Mouse (Mus musculus) liver, postnatal 0 days (tissue): ENCODE results near the gene Rngtt.

Experiments
- CTCF ChIP-seq: sonication (generic); IDR thresholded peaks from 2 replicates; pipeline ENCODE4 v1.5.1; 2016; ENCODE audit warnings: antibody characterized with exemption, low read depth
- EP300 ChIP-seq: IDR thresholded peaks from 2 replicates; pipeline ENCODE4 v1.6.1; 2016; ENCODE audit warnings: antibody characterized with exemption, low read depth, mild to moderate bottlenecking

DNA sequence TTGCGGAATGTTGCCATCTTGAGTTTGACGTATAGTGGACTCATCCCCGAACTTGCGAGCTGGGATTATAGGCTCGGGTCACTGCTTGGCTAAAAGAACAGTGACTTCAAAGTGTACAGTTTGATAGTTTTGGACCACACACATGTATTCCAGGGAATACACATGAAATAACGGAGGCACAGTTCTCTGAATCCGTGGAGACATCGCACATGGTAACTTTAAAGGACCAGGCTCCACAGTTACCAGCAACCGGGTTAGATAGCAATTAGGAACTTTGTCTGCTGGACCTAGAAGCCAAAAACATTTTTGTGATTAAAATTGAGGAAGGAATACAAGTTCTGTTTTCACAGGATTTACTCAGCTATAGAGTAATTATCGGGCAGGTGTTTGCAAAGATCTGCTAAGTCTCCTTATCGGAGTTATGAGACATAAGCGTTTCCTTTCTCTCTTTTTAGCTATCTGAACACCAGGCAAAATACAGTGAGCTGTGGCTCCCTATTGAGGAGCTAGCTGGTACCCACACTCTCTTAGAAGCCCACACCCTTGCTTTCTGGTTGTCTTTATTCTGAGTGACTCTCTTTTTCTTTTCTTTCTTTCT lies 828 bp downstream of the Rngtt start:
- TF ChIP-seq EP300 (no peak), CTCF (no peak)
